Mouse (Mus musculus) heart, postnatal 10 days (tissue): ENCODE measurements at regions not wholly inside any gene's neighbourhood (a gene's known extent, or its start where the extent isn't known, plus 50 kb on each side); places are given as distances from the start of the nearest gene placed in this dataset.

Source experiments
- DNase-seq, 2 experiments: peaks; one replicate each; pipeline ENCODE4 v3.0.0; 2021
- intact Hi-C: fragments of 180-260 bp; cut with DNase I; formaldehyde crosslinking; loops from one replicate; pipeline ENCODE4 v1.15.1; 2025

DNA sequence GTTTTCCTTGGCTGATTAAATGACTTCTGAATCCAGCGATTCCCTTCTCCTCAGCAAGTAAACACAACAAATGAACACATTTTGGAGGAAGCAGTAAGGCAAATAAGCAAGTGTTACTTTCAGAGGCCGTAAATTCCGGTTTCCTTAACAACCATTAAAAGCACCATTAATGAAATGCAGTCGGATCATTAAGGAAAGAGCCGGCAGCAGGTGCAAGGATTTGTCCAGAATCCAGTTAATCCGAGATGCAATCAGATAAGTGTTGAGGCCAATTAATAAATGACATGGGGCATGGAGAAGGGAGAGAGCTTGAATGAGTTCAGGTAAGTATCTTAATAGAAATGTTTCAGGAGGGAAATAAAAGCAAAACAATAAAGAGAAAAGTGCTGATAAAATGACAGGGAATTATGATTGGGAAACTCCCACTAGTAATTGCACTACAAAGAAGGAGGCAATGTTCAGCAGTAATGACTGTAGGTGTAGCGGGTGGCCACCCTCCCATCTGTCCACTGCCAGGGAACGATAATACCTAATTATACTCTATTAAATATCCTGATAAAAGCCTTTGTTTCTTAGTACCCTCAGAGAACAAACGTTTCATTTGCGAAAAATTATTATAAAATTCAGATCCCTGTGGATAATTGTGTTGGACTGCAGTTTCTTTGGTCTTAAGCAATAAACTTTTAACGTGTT lies 194.9 kb downstream of the Kcnj2 start:
- intact Hi-C loops = no loop called here
- no peak for DNase-seq

DNA sequence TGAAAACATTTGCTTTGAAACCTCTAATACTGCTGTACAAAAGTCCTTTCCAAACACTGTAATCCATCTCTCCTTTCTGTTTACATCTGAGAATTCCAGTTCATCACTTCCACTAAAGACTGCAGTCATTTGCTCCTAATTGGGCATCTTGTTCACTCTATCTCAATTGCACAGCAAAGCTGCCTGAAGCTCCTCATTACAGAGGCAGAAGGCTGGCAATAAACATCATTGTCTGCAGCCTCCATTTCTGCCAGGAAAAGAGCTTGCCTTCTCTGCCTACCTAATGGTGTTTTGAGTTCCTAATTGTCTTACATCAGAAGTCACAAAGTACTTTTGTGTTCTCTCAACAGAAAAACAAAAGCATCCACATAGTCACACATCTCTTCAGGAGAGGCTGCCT lies 207.7 kb downstream of the Kcnj2 start:
- intact Hi-C loops = no loop called here

GRCm38 (mm10) chr11:111280769-111281168 lies 214.8 kb downstream of the Kcnj2 start:
- intact Hi-C loops = no loop called here
- DNase-seq = no peak

More for the DNA sequence above, 207.7 kb downstream of the Kcnj2 start:
- DNase-seq = no peak

- no peak for DNase-seq
- intact Hi-C loops = no loop called here
These were observed 215.5 kb downstream of the Kcnj2 start for GRCm38 (mm10) chr11:111281237-111282160.

DNA sequence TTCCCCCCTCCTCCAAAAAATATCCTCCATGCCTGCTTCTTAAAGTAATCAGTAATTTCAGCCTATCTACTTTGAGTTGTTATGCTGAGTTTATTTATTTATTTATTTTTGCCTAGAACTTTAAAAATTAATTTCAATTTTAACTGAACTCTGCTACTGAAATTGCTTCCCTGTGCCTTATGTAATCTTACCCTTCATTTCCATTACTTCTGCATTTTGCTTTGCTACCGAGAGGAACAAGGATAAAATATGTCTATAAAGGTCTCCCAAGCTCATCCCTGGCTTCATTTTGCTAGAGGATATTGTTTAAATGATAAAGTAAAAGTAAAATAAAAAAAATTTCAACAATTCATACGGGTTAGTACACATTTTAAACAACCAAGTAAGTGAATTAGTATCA lies 216.3 kb downstream of the Kcnj2 start:
- DNase-seq = no peak
- intact Hi-C loops = no loop called here

DNA sequence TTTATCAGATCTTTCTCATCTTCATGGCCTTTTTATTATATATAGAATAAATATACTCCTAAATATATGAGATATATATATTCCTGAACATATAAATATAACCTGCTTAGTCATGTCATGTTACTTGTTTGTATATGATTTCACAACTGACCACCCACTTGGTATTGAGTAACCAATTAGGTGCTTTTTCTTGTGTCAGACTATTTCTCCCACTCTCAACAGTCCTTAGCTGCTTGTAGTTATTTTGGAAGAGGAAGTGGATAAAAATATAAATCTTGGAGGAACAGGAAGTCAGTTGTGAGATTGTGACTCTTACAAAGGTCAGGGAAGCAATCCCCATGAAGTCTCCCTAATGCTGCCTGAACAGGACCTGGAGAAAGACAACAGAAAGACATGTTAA lies 224.6 kb downstream of the Kcnj2 start:
- intact Hi-C loops = no loop called here
- no peak for DNase-seq

GRCm38 (mm10) chr11:111296309-111296721 lies 230.4 kb downstream of the Kcnj2 start:
- no peak for DNase-seq
- intact Hi-C loops = no loop called here

DNA sequence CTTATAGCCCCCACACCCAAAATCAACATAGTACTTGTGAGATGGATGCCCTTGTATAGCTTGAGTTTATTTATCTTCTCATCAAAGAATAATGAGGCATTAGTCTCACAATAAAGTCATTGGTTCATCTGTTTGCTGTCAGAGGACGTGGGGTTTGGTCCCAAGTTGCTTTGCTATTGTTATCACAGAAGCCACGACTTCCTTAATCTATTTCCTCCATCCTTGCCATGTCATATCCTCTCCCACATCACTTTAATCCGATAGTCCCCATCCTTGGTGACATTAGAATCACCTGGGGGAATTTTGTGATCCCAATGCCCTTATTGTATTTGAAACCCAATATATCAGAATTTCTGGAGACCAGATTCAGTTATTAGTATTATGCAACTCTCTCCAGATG lies 246.8 kb downstream of the Kcnj2 start:
- intact Hi-C loops = no loop called here
- no peak for DNase-seq

- intact Hi-C loops = no loop called here
- DNase-seq = peak; percentile 7 to 33
These were observed 247.6 kb downstream of the Kcnj2 start for GRCm38 (mm10) chr11:111313566-111313965.

GRCm38 (mm10) chr11:111321576-111321975 lies 255.6 kb downstream of the Kcnj2 start:
- intact Hi-C loops = no loop called here
- DNase-seq = no peak

DNA sequence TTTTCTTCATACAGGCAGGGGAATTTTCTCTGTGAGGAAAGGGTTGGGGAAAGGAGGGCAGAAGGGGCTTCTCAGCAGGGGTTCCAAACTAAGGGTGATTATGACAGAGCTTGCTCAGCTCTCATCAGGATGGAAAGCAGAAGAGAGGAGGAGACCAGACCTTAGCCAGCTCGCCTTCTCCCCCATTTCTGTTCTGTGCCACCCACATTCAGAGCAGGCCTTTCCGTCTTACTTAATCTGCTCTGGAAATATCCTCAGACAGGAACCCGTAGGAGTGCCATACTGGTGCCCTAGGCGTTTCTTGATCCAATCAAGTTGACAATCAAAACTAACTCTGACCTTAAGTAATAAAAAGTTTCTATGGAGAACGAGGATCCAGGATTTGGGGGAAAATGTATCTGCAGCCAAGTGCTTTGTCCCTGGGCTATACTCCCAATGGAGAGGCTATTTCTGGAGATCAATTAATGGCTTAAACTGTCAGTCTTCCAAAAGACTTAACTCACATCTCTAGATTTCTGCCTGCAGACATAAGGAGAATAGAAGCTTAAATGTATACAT lies 258.6 kb downstream of the Kcnj2 start:
- no peak for DNase-seq
- intact Hi-C loops = loop anchor here (5.0 kb wide), 1 partner anchor 257 kb away; the partner anchor contains the start of gene Kcnj2

DNA sequence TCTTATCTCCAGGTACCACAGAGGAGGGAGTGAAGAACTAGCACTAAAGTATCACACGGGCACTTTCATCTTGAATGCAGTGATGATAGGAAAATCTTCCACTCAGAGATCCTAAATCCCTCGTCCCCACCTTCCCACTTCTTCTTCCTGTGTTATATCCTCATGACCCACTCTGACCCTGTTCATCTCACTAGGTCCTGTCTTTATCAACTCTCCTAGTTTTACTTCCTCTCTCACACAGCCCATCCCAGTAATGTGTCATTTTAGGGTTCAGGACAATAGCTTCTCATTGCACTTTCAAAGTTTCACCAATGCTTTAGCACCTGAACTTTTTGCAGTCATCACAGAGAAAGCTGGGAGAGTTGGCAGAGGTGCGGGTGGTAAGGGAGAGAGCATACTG lies 261.0 kb downstream of the Kcnj2 start:
- no peak for DNase-seq
- intact Hi-C loops = loop anchor here (5.0 kb wide), 1 partner anchor 260 kb away; the partner anchor contains the start of gene Kcnj2

- intact Hi-C loops = loop anchor here (5.0 kb wide), 1 partner anchor 261 kb away; the partner anchor contains the start of gene Kcnj2
- no peak for DNase-seq
These were observed 262.3 kb downstream of the Kcnj2 start for GRCm38 (mm10) chr11:111328258-111328657.

GRCm38 (mm10) chr11:111331592-111331991 lies 265.6 kb downstream of the Kcnj2 start:
- DNase-seq = no peak
- intact Hi-C loops = no loop called here

GRCm38 (mm10) chr11:111333021-111333420 lies 267.1 kb downstream of the Kcnj2 start:
- intact Hi-C loops = no loop called here
- DNase-seq = no peak

- intact Hi-C loops = no loop called here
These were observed 281.6 kb downstream of the Kcnj2 start for GRCm38 (mm10) chr11:111347562-111347961.

DNA sequence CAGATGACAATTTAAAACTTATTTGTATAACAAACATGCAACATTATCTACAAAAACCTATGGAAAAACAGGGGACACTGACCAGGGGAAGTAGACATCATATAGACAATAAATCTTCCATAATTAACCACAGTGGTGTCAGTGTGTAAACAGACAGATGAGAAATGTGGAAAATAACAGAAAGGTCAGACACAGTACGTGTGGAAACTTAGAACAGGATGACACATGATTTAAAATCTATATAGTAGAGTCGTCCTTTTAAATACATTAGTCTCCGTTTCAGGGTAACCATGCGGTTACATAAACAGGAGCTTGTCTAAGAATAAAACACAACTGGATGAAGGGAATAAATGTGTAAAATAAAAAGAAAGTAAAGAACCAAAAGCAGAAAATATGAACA lies 284.1 kb downstream of the Kcnj2 start:
- DNase-seq = no peak
- intact Hi-C loops = no loop called here

More at GRCm38 (mm10) chr11:111347562-111347961, 281.6 kb downstream of the Kcnj2 start:
- DNase-seq = no peak

DNA sequence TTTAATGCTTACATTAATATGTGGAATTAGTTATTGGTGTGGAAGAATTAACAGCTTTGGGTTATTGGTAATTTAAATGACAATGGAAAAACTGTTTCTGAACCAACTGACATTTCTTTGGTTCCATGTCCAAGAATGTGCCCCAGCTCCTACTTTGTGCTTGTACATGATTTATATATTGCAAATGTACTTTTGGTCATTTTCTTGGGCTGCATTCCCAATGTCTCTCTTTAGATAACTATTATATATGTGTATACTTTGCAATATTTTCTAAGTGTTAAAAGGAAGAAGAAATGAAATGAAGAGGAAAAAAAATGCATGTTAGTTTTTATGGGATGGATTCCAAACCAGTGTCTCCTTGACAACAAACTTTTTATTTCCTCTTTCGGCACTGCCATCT lies 297.4 kb downstream of the Kcnj2 start:
- DNase-seq = no peak
- intact Hi-C loops = no loop called here

DNA sequence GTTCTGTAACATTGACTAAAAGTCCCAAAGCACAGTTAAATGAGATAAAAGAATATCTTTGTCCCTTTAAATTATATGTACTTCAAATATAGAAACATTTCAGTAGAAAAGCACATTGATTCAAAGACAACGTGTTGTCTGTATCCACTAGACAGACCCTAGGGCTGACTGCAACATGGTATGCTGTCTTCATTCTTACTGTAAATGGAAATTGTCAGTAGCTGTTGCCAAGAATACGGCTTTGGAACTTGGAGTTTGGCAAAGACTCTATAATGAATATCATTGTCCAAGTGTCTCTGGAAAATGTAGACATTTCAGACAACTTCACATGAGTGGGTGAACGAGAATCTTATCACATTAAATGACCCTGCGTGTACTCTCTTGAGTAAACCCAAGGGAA lies 311.2 kb downstream of the Kcnj2 start:
- intact Hi-C loops = no loop called here

DNA sequence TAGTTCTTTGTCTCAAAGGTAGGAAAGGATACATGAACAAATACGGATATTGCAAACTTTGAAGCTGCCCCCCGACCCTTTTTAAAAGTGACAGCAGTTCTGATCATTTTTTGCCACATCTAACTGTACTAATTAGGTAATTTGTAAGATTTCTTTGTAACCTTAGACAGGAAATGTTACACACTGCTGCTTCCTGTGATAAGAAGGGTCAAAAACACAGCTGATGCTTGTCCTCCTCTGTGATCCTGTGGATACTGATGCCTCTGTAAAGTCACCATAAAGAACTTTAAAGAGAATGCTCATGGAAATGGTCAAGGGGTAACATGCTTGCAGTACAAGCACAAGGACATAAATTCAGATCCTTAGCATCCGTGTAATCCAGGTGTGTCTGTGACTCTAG lies 313.9 kb downstream of the Kcnj2 start:
- intact Hi-C loops = no loop called here
- no peak for DNase-seq

More for the DNA sequence above, 311.2 kb downstream of the Kcnj2 start:
- peak in 1 of 2 experiments; percentile 23 for DNase-seq

DNA sequence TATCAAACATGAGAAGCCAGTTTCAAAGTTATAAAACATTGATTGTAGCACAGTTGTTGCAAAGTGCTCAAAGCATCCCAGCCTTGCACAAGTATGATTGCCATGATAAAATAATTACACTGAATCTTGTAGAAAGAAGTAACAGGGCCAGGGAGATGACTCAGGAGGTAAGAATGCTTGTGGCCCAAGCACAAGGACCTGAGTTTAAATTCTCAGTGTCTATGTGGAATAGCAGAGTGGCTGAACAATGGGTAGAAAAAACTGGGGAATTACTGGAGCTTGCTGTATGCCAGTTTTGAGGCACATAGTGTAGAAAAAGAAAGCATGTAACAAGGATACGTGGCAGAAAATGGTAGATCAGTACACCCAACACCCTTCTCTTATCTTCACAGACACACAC lies 332.7 kb downstream of the Kcnj2 start:
- intact Hi-C loops = no loop called here

More for the DNA sequence above, 332.7 kb downstream of the Kcnj2 start:
- DNase-seq = no peak
